8 mouse cellular contexts compared by ENCODE assay signal in genomic region chr17:64375327-64375726, GRCm38 (mm10). TPM values are rescaled to one million over a fixed set of nuclear protein-coding genes. Genes with fewer than 3 reads are reported as not detected.
A peak's percentile ranks its signal among the peaks of the same experiment; 100 is the strongest.
DNase-seq lines count a peak whose midpoint lies in the region; ATAC-seq and TF ChIP-seq lines count a peak whose summit lies in the region.

No protein-coding gene starts in this region.

- H3K27me3 ChIP-seq in intestine, embryonic 14.5 days (replicated peaks; ENCODE audit: control insufficient read depth, insufficient read depth, low read length): no peaks in the 10 kb centered on the region
- no peaks in the 10 kb centered on the region for H3K27me3 ChIP-seq in intestine, embryonic 15.5 days (replicated peaks)
- H3K27me3 ChIP-seq in hindbrain, postnatal 0 days (ENCODE audit: insufficient read depth, low read length): no peaks in the 10 kb centered on the region
- no peaks in the 10 kb centered on the region for H3K27me3 ChIP-seq in midbrain, embryonic 10.5 days (ENCODE audit: low read depth, poor library complexity, severe bottlenecking)

- 0 out of 2 replicates have a peak, but pooled peaks have one; percentile 27 for ATAC-seq in intestine, embryonic 14.5 days (replicated peaks; ENCODE audit: low FRiP score, low TSS enrichment, low read depth)
- no peak for ATAC-seq in intestine, embryonic 15.5 days
- ATAC-seq in hindbrain, postnatal 0 days: peak; percentile 89

- H3K36me3 ChIP-seq in intestine, embryonic 14.5 days (ENCODE audit: control insufficient read depth, insufficient read depth, low read length): no peaks in the 10 kb centered on the region
- H3K36me3 ChIP-seq in intestine, embryonic 15.5 days: no peaks in the 10 kb centered on the region
- no peaks in the 10 kb centered on the region for H3K36me3 ChIP-seq in hindbrain, postnatal 0 days (ENCODE audit: insufficient read depth, low read length)
- no peaks in the 10 kb centered on the region for H3K36me3 ChIP-seq in midbrain, embryonic 10.5 days

- H3K4me2 ChIP-seq in intestine, embryonic 14.5 days (ENCODE audit: low read length): no peak overlapping the region
- no peak overlapping the region for H3K4me2 ChIP-seq in intestine, embryonic 15.5 days (replicated peaks)
- H3K4me2 ChIP-seq in hindbrain, postnatal 0 days (ENCODE audit: low read depth, low read length): no peak overlapping the region

- H3K9me3 ChIP-seq in intestine, embryonic 14.5 days (ENCODE audit: control insufficient read depth, low read length): no peaks in the 10 kb centered on the region
- no peaks in the 10 kb centered on the region for H3K9me3 ChIP-seq in intestine, embryonic 15.5 days
- H3K9me3 ChIP-seq in hindbrain, postnatal 0 days (ENCODE audit: low read length): no peaks in the 10 kb centered on the region
- no peaks in the 10 kb centered on the region for H3K9me3 ChIP-seq in midbrain, embryonic 10.5 days (replicated peaks)

- H3K4me1 ChIP-seq in intestine, embryonic 14.5 days (replicated peaks; ENCODE audit: control insufficient read depth, insufficient read depth, low read length): no peaks in the 10 kb centered on the region
- H3K4me1 ChIP-seq in intestine, embryonic 15.5 days (replicated peaks): no peaks in the 10 kb centered on the region
- H3K4me1 ChIP-seq in hindbrain, postnatal 0 days (ENCODE audit: insufficient read depth, low read length): no peaks in the 10 kb centered on the region
- H3K4me1 ChIP-seq in midbrain, embryonic 10.5 days: no peaks in the 10 kb centered on the region

- peak; percentile 95 for TF ChIP-seq CTCF in hindbrain, postnatal 0 days (IDR thresholded peaks at IDR 0.05; ENCODE audit: low read depth)

- no peak overlapping the region for H3K9ac ChIP-seq in intestine, embryonic 14.5 days (ENCODE audit: low read length)
- no peak overlapping the region for H3K9ac ChIP-seq in intestine, embryonic 15.5 days
- no peak overlapping the region for H3K9ac ChIP-seq in hindbrain, postnatal 0 days (replicated peaks; ENCODE audit: low read length)

- 63% methylated on average over 4 of the region's 4 CpGs for WGBS in intestine, embryonic 14.5 days
- 64% methylated on average over 4 of the region's 4 CpGs for WGBS in intestine, embryonic 15.5 days
- WGBS in hindbrain, postnatal 0 days: 74% methylated on average over 4 of the region's 4 CpGs
- WGBS in midbrain, embryonic 10.5 days: 66% methylated on average over 4 of the region's 4 CpGs

- peak; percentile 76 for DNase-seq in intestine, embryonic 14.5 days (ENCODE audit: low spot score)
- peak; percentile 66 for DNase-seq in cerebellum, adult 9-11 months
- DNase-seq in frontal cortex, postnatal 25 days (ENCODE audit: low spot score in 2 of 2): peak; percentile 43 to 63
- DNase-seq in hindbrain, postnatal 0 days (ENCODE audit: low spot score): peak; percentile 79
- peak; percentile 46 to 65 for DNase-seq in left cerebral cortex, adult 8-10 months (ENCODE audit: low spot score in 2 of 2)
- peak; percentile 74 for DNase-seq in midbrain, embryonic 10.5 days (ENCODE audit: low spot score)
- DNase-seq in right cerebral cortex, postnatal 25 days: peak; percentile 55

- H3K4me3 ChIP-seq in intestine, embryonic 14.5 days (ENCODE audit: low read depth, low read length): no peak overlapping the region
- H3K4me3 ChIP-seq in intestine, embryonic 15.5 days (replicated peaks): no peak overlapping the region
- no peak overlapping the region for H3K4me3 ChIP-seq in hindbrain, postnatal 0 days (ENCODE audit: low read length)
- no peak overlapping the region for H3K4me3 ChIP-seq in midbrain, embryonic 10.5 days

- H3K27ac ChIP-seq in intestine, embryonic 14.5 days (ENCODE audit: low read depth): no peak overlapping the region
- H3K27ac ChIP-seq in intestine, embryonic 15.5 days: no peak overlapping the region
- H3K27ac ChIP-seq in hindbrain, postnatal 0 days: no peak overlapping the region
- no peak overlapping the region for H3K27ac ChIP-seq in midbrain, embryonic 10.5 days (replicated peaks)

RNA-seq across cellular contexts. Expression of gene Pja2, which starts 43.6 kb away (rescaled TPM):
- polyA plus RNA-seq in intestine, embryonic 14.5 days (2014; fragmentation: Nextera tagmentation; extraction: Ambion mirVana): 70.2 and 77.1 TPM in 2 replicates
- polyA plus RNA-seq in intestine, embryonic 15.5 days (2015; fragmentation: Nextera tagmentation; extraction: Ambion mirVana): 54.3 and 58.6 TPM in 2 replicates
- total RNA-seq in hindbrain, postnatal 0 days (2014; rRNA removed): 160 and 163 TPM in 2 replicates
- 196 and 204 TPM in 2 replicates for polyA plus RNA-seq in hindbrain, postnatal 0 days (2015; fragmentation: Nextera tagmentation; extraction: Ambion mirVana)
- total RNA-seq in left cerebral cortex, adult 8-10 months (2022): 100 to 1,000 TPM; 407 to 469 (median 441) TPM
- polyA plus RNA-seq in midbrain, embryonic 10.5 days (2016; fragmentation: Nextera tagmentation; extraction: Ambion mirVana): 58.9 and 71.2 TPM in 2 replicates
